Mouse (Mus musculus): ENCODE results near the gene Runx2. TPM values are rescaled to one million over a fixed set of nuclear protein-coding genes. Genes with fewer than 3 reads are reported as not detected.

Runx2 gene
- polyA plus RNA-seq, 2 experiments, result 16.5 to 27.5 TPM

DNA sequence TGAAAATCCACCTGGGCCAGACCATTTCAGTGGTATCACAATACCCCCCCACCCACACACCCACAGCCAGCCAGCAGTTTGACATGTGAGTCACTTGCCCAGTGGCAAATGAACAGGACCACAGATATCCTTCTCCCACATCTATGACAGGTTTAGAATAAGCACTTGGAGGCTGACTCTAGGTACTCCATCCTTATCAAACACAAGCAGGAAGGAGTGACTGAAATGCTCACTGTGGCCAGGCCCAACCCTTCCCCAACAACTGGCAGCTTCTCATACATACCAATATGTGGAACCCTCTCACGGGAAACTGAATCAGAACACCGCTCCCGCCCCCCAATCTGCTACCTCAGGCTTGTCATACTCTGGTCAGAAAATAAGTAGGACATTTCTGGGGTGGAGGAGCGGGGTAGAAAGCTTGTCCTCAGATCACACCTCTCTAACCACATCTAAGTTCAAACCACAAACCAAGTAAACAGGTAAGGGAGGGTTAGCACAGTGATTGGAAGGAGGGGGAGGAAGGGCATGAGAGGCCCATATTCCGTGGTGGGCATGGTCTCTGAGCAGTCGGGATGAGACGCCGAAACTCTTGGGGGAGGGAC, 245.5 kb downstream of the Runx2 start:
- peaks cover 8% of the 10 kb centered on the region; the same call in 1 of the 2 replicates for H3K27me3 ChIP-seq (ENCODE audit: control insufficient read depth, insufficient read depth, low read length)
- no peak for DNase-seq (ENCODE audit: low spot score)
- no peak overlapping the region for H3K27ac ChIP-seq (replicated peaks; ENCODE audit: low read depth, low read length)
- H3K4me2 ChIP-seq (replicated peaks; ENCODE audit: low read depth, low read length, severe bottlenecking), result no peak overlapping the region
- TF ChIP-seq POLR2A (IDR thresholded peaks at IDR 0.05; ENCODE audit: borderline replicate concordance, extremely low read depth, insufficient read depth, insufficient read length), result no peak
- no peaks in the 10 kb centered on the region for H3K9me3 ChIP-seq (ENCODE audit: control insufficient read depth, low read length)
- no peak for ATAC-seq (ENCODE audit: low FRiP score, low read depth)
- no peak overlapping the region for H3K4me3 ChIP-seq (replicated peaks; ENCODE audit: low read length)
- WGBS, result 82% methylated on average over 8 of the region's 8 CpGs
- peaks cover 13% of the 10 kb centered on the region; the same call in 1 of the 2 replicates for H3K4me1 ChIP-seq (ENCODE audit: control insufficient read depth, insufficient read depth, low read length)
- H3K9ac ChIP-seq (ENCODE audit: low read depth, low read length, severe bottlenecking), result no peak overlapping the region
- no peaks in the 10 kb centered on the region for H3K36me3 ChIP-seq (ENCODE audit: control insufficient read depth, insufficient read depth, low read length)

GRCm38 (mm10) chr17:44566992-44567391, 247.6 kb downstream of the Runx2 start:
- Histone ChIP-seq H3K27ac (replicated peaks; ENCODE audit: low read depth, low read length) (no peak overlapping the region), H3K9me3 (ENCODE audit: control insufficient read depth, low read length) (no peaks in the 10 kb centered on the region), H3K4me3 (replicated peaks; ENCODE audit: low read length) (no peak overlapping the region), H3K4me2 (replicated peaks; ENCODE audit: low read depth, low read length, severe bottlenecking) (no peak overlapping the region), H3K9ac (ENCODE audit: low read depth, low read length, severe bottlenecking) (no peak overlapping the region), H3K4me1 (ENCODE audit: control insufficient read depth, insufficient read depth, low read length) (peaks cover 22% of the 10 kb centered on the region; the same call in 1 of the 2 replicates), H3K36me3 (ENCODE audit: control insufficient read depth, insufficient read depth, low read length) (no peaks in the 10 kb centered on the region), H3K27me3 (ENCODE audit: control insufficient read depth, insufficient read depth, low read length) (peaks cover 15% of the 10 kb centered on the region; the same call in 1 of the 2 replicates)
- WGBS, result 78% methylated on average over 5 of the region's 5 CpGs
- ATAC-seq (ENCODE audit: low FRiP score, low read depth) (no peak), DNase-seq (ENCODE audit: low spot score) (no peak)
- no peak for TF ChIP-seq POLR2A (IDR thresholded peaks at IDR 0.05; ENCODE audit: borderline replicate concordance, extremely low read depth, insufficient read depth, insufficient read length)

- WGBS, result 40% methylated on average over 8 of the region's 8 CpGs
- ATAC-seq (ENCODE audit: low FRiP score, low read depth), result no peak
- Histone ChIP-seq H3K9me3 (ENCODE audit: control insufficient read depth, low read length) (no peaks in the 10 kb centered on the region), H3K4me1 (ENCODE audit: control insufficient read depth, insufficient read depth, low read length) (peaks cover 22% of the 10 kb centered on the region; the same call in 1 of the 2 replicates), H3K4me2 (replicated peaks; ENCODE audit: low read depth, low read length, severe bottlenecking) (no peak overlapping the region), H3K36me3 (ENCODE audit: control insufficient read depth, insufficient read depth, low read length) (no peaks in the 10 kb centered on the region), H3K9ac (ENCODE audit: low read depth, low read length, severe bottlenecking) (no peak overlapping the region), H3K27ac (replicated peaks; ENCODE audit: low read depth, low read length) (no peak overlapping the region), H3K4me3 (replicated peaks; ENCODE audit: low read length) (no peak overlapping the region), H3K27me3 (ENCODE audit: control insufficient read depth, insufficient read depth, low read length) (peaks cover 19% of the 10 kb centered on the region; the same call in 1 of the 2 replicates)
- no peak for TF ChIP-seq POLR2A (IDR thresholded peaks at IDR 0.05; ENCODE audit: borderline replicate concordance, extremely low read depth, insufficient read depth, insufficient read length)
- no peak for DNase-seq (ENCODE audit: low spot score)
These were observed 248.6 kb downstream of the Runx2 start for GRCm38 (mm10) chr17:44565884-44566515.

- DNase-seq (ENCODE audit: low spot score) (peak; percentile 60), ATAC-seq (ENCODE audit: low FRiP score, low read depth) (peak; percentile 59)
- H3K9me3 ChIP-seq (ENCODE audit: control insufficient read depth, low read length), result no peaks in the 10 kb centered on the region
- WGBS, result 16% methylated on average over 14 of the region's 14 CpGs
- H3K36me3 ChIP-seq (ENCODE audit: control insufficient read depth, insufficient read depth, low read length), result no peaks in the 10 kb centered on the region
- peaks cover 16% of the 10 kb centered on the region; the same call in 1 of the 2 replicates for H3K27me3 ChIP-seq (ENCODE audit: control insufficient read depth, insufficient read depth, low read length)
- no peak overlapping the region for H3K4me3 ChIP-seq (replicated peaks; ENCODE audit: low read length)
- H3K4me2 ChIP-seq (replicated peaks; ENCODE audit: low read depth, low read length, severe bottlenecking), result no peak overlapping the region
- peaks cover 22% of the 10 kb centered on the region; the same call in 1 of the 2 replicates for H3K4me1 ChIP-seq (ENCODE audit: control insufficient read depth, insufficient read depth, low read length)
- H3K27ac ChIP-seq (replicated peaks; ENCODE audit: low read depth, low read length), result no peak overlapping the region
- no peak overlapping the region for H3K9ac ChIP-seq (ENCODE audit: low read depth, low read length, severe bottlenecking)
- no peak for TF ChIP-seq POLR2A (IDR thresholded peaks at IDR 0.05; ENCODE audit: borderline replicate concordance, extremely low read depth, insufficient read depth, insufficient read length)
These were observed 249.2 kb downstream of the Runx2 start for GRCm38 (mm10) chr17:44565311-44565831.

GRCm38 (mm10) chr17:44564611-44565198, 249.9 kb downstream of the Runx2 start:
- Histone ChIP-seq H3K36me3 (ENCODE audit: control insufficient read depth, insufficient read depth, low read length) (no peaks in the 10 kb centered on the region), H3K27me3 (ENCODE audit: control insufficient read depth, insufficient read depth, low read length) (peaks cover 15% of the 10 kb centered on the region; the same call in 1 of the 2 replicates), H3K4me3 (replicated peaks; ENCODE audit: low read length) (no peak overlapping the region), H3K9me3 (ENCODE audit: control insufficient read depth, low read length) (no peaks in the 10 kb centered on the region), H3K27ac (replicated peaks; ENCODE audit: low read depth, low read length) (no peak overlapping the region), H3K4me2 (replicated peaks; ENCODE audit: low read depth, low read length, severe bottlenecking) (no peak overlapping the region), H3K9ac (ENCODE audit: low read depth, low read length, severe bottlenecking) (no peak overlapping the region), H3K4me1 (ENCODE audit: control insufficient read depth, insufficient read depth, low read length) (peaks cover 22% of the 10 kb centered on the region; the same call in 1 of the 2 replicates)
- 23% methylated on average over 4 of the region's 4 CpGs for WGBS
- ATAC-seq (ENCODE audit: low FRiP score, low read depth) (no peak), DNase-seq (ENCODE audit: low spot score) (no peak)
- TF ChIP-seq POLR2A (IDR thresholded peaks at IDR 0.05; ENCODE audit: borderline replicate concordance, extremely low read depth, insufficient read depth, insufficient read length), result no peak
